Mouse (Mus musculus) small intestine, adult 2 months (tissue): ENCODE results near the gene Ccdc84.

Experiments
- CTCF ChIP-seq: fragments of 200-500 bp; IDR thresholded peaks from 2 replicates; pipeline ENCODE4 v1.5.1; 2012; ENCODE audit warnings: low read depth, mild to moderate bottlenecking, control low read depth, inconsistent platforms, low read length, moderate library complexity, mixed read lengths; ENCODE audit not compliant: insufficient replicate concordance, insufficient read length; ENCODE audit errors: extremely low read depth
- POLR2A ChIP-seq: fragments of 200-500 bp; IDR thresholded peaks from 2 replicates; pipeline ENCODE4 v1.6.1; 2012; ENCODE audit warnings: low read depth, mild to moderate bottlenecking, control low read depth, inconsistent platforms, low read length, moderate library complexity

DNA sequence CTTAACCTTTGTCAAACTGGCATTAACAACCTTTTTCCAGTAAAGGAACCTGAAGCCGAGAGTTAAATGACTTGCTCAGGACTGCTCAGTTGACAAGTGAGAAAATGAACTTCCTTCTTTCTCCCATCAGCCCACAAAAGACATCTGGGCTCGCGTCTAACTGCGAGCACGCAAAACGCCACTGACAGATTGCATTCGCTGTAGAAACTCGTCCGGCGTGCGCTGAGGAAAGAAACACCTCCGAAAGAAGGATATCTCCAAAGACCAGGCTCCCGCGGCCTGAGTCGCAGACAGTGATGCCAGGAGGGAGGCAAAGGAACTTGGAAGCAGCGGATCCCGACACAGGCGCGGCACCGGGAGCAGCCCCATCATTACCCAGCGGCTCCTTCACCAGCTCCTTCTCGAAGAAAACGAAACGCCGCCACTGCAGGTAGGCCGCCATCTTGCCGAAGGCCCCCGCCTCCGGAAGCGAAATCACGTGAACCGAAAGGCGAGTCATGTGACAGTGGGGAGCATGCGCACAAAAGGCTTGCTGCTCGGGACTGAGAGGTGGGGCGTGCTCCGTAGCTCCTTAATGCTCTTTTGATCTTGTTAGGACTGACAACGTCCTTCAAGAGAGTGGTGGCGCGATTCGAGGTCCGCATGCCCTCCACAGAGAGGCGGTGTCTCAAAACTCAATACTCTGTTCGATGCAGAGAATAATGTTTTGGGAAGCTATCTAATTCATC lies 57.0 kb downstream of the Ccdc84 start, which contains the start of gene Vps11:
- TF ChIP-seq CTCF (no peak), POLR2A (peak; percentile 82; the same call in 1 of the 2 replicates)
